12 mouse cellular contexts compared by ENCODE assay signal in the genomic region with DNA sequence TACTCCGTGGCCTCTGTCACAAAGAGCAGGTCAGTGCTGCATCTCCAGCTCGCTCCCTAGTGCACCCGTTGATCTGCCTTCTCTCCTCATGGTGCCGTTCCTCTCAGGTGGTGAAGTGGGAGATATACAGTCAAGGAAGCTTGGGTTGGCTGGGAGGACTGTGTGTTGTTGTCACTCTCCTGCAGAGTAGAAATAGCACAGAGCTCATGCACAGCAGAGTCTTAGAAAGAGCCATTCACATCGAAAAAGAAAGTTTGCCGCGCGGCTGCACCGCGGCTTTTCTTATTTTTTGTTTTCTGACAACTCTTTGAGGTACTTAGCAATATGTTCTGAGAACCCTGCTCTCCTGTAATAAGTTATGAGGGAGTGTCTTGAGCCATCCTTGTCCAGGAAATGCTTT.
"Had no signal": no experiment of that assay in that cellular context is flagged by ENCODE, and none has a peak within 500 bp of the region (broad histone marks: within the 10 kb centered on the region; RNA-seq: fewer than 3 reads in every experiment).

No protein-coding gene starts in this region.

- H3K4me3 ChIP-seq: limb, embryonic 10.5 days; liver, embryonic 15.5 days; midbrain, embryonic 15.5 days; neural tube, embryonic 12.5 days; stomach, embryonic 15.5 days had no signal

- H3K27me3 ChIP-seq: liver, embryonic 15.5 days; midbrain, embryonic 15.5 days; neural tube, embryonic 12.5 days; stomach, embryonic 15.5 days had no signal

- H3K4me2 ChIP-seq: liver, embryonic 15.5 days; lung, embryonic 14.5 days; midbrain, embryonic 11.5 days; midbrain, embryonic 15.5 days; neural tube, embryonic 12.5 days; stomach, embryonic 15.5 days had no signal

- H3K9me3 ChIP-seq: limb, embryonic 10.5 days; liver, embryonic 15.5 days; midbrain, embryonic 15.5 days; neural tube, embryonic 12.5 days; stomach, embryonic 15.5 days had no signal

- ATAC-seq: intestine, postnatal 0 days; midbrain, embryonic 15.5 days had no signal

- H3K9ac ChIP-seq: liver, embryonic 15.5 days; lung, embryonic 14.5 days; midbrain, embryonic 15.5 days; neural tube, embryonic 12.5 days; stomach, embryonic 15.5 days had no signal

- DNase-seq: kidney, adult 8-10 months; kidney, postnatal 25 days; lung, embryonic 14.5 days; thymus, adult 2 months; thymus, postnatal 25 days had no signal

- H3K27ac ChIP-seq: limb, embryonic 10.5 days; liver, embryonic 15.5 days; midbrain, embryonic 15.5 days; neural tube, embryonic 12.5 days; stomach, embryonic 15.5 days had no signal

- H3K36me3 ChIP-seq: liver, embryonic 15.5 days; stomach, embryonic 15.5 days had no signal
